Mouse (Mus musculus): ENCODE measurements around the gene Rsl1. TPM values are rescaled to one million over a fixed set of nuclear protein-coding genes. Genes with fewer than 3 reads are reported as not detected.
"Not testable (repeated sequence)": the region's sequence is repeated elsewhere in the genome, so short reads cannot be mapped to it uniquely, and the experiment has no call there.

Gene Rsl1
- 4.6 and 6.1 TPM in 2 replicates for polyA plus RNA-seq (2015; fragmentation: Nextera tagmentation; extraction: Ambion mirVana)

DNA sequence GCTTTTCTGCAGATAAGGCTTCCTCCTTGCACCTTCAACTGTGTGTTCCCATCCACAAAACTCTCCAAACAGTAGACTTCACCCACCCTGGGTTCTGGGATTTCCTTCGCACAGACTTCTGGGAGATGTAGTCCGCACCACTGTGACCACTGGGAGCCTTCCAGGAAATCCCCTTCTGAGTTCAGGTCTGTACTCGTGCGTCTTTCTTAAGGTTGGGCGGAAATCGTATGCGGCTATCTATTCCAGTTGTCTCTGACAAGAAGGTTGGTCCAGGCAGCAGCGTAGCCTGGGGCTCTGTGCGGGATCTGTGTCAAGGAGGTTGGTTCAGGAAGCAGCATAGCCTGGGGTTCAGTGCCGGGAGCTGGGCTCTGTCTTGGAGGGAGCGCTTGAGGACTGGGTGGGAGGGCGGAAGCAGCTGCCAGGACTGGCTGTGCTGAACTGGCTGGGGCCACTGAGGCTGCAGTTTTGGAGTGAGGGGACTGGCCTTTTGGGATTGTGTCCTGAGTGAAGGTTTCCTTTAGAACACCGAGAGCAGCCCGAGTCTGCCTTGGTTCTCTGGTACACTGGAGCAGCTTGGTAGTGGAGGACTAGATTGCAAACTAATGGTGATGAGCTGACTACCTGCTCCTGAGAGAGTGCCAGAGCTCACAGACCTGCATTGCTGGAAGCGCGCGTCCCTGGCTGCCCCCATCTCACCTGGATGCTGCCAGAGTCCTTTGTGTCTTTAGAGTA, at the start of gene Rsl1:
Gene Rsl1, plus strand, starts transcription at position 192 of the 732 bp plus-strand sequence.
- Histone ChIP-seq H3K36me3 (peaks cover 12% of the 10 kb centered on the region), H3K4me3 (peak within 1 kb of the TSS; percentile 62), H3K9ac (peak within 1 kb of the TSS; percentile 86), H3K4me2 (peak within 1 kb of the TSS; percentile 70), H3K27ac (replicated peaks) (peak within 1 kb of the TSS; percentile 44; the same call in 1 of the 2 replicates)
- H3K9me3 ChIP-seq; H3K4me1 ChIP-seq; H3K27me3 ChIP-seq (replicated peaks): not testable (repeated sequence)
- under 1% methylated on average over 17 of the region's 17 CpGs for whole genome bisulfite sequencing
- ATAC-seq (ENCODE audit: extremely low read depth, insufficient number of reproducible peaks, low FRiP score, low TSS enrichment): peak; percentile 79

- no peak for ATAC-seq (ENCODE audit: extremely low read depth, insufficient number of reproducible peaks, low FRiP score, low TSS enrichment)
- H3K27ac ChIP-seq (replicated peaks): no peak overlapping the region
- no peaks in the 10 kb centered on the region for H3K27me3 ChIP-seq (replicated peaks)
- no peaks in the 10 kb centered on the region for H3K36me3 ChIP-seq
- no peak overlapping the region for H3K4me3 ChIP-seq
- H3K4me1 ChIP-seq: peaks cover 7% of the 10 kb centered on the region
- 79% methylated on average over 1 of the region's 1 CpGs for WGBS
- H3K4me2 ChIP-seq: no peak overlapping the region
- H3K9me3 ChIP-seq: no peaks in the 10 kb centered on the region
- no peak overlapping the region for H3K9ac ChIP-seq
These were observed 48.5 kb upstream of the Rsl1 start for GRCm38 (mm10) chr13:67124460-67124859.

DNA sequence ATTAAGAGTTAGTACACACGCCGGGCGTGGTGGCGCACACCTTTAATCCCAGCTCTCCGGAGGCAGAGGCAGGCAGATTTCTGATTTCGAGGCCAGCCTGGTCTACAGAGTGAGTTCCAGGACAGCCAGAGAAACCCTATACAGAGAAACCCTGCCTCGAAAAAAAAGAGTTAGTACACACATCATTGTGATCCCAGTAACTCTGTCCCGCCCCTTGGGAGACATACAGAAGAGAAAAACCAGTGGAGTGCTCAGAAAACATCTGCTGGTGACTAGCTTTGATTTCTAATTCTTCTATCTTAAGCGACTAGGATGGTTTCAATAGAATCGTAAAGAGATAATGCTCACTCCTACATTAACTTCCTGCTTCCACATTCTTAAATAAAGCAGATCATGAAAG, 45.5 kb upstream of the Rsl1 start:
- H3K4me3 ChIP-seq: peak overlapping the region; percentile 68
- H3K27me3 ChIP-seq (replicated peaks); H3K9ac ChIP-seq; H3K9me3 ChIP-seq; H3K36me3 ChIP-seq; H3K27ac ChIP-seq (replicated peaks); ATAC-seq (ENCODE audit: extremely low read depth, insufficient number of reproducible peaks, low FRiP score, low TSS enrichment); H3K4me1 ChIP-seq: not testable (repeated sequence)
- 71% methylated on average over 10 of the region's 10 CpGs for WGBS
- peak overlapping the region; percentile 72 for H3K4me2 ChIP-seq

DNA sequence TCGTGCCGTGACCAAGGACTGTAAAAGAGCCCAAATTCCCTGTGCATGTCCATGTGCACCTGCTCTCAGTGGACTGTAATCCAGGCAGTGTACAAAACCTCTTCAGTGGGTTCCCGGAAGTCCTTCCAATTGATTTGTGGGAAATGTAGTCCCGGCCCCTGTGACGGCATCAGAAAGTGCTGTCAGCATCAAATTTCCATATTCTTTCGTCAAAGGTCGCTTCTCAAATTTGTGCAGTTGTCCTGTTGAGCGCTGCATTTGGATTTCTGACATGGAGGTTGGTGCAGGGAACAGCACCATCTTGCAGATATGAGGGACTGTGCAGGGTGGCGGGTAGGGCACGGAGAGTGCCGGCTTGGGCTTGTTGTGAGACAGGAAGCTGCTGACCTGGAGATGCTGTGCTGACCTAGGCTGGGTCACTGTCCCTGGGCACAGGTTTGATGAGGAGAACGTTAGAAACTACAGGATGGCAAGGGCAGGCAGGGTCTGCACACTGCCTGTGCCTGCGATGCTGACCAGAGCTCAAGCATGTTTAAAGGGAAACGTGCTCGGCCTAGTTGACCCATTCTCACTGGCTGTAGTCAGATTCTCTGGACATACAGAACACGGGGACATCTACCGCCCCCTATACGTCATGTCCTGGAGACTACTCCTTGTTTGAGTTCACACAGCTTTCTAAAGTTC, 44.8 kb upstream of the Rsl1 start:
- H3K36me3 ChIP-seq: no peaks in the 10 kb centered on the region
- 1% methylated on average over 18 of the region's 18 CpGs for WGBS
- peak overlapping the region; percentile 79 for H3K9ac ChIP-seq
- peaks cover 7% of the 10 kb centered on the region for H3K4me1 ChIP-seq
- no peaks in the 10 kb centered on the region for H3K27me3 ChIP-seq (replicated peaks)
- peak overlapping the region; percentile 68 for H3K4me3 ChIP-seq
- peak; percentile 76; the same call in 1 of the 2 replicates for ATAC-seq (ENCODE audit: extremely low read depth, insufficient number of reproducible peaks, low FRiP score, low TSS enrichment)
- H3K27ac ChIP-seq (replicated peaks): no peak overlapping the region
- peak overlapping the region; percentile 72 for H3K4me2 ChIP-seq
- H3K9me3 ChIP-seq: no peaks in the 10 kb centered on the region

DNA sequence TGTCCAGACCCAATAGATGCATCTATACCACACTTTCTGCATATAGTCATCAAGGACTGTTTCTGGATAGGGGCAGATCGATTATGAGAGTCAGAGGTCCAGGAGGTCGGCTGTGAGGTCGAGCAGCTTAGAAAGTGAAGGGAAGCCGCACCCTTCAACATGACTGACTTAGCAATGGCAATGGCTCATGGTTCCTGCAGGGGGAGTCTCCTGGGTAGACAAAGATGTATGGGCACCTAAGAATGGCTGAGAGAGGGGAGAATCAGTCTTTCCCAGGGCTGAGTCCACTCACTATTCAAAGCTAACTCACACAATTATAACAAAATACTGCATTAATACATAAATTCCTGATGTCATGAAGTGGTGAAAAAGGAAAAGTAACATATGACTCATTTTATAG, 6.9 kb upstream of the Rsl1 start:
- not testable (repeated sequence) for H3K27me3 ChIP-seq (replicated peaks); H3K9ac ChIP-seq; H3K4me3 ChIP-seq; H3K9me3 ChIP-seq; H3K4me2 ChIP-seq; H3K36me3 ChIP-seq; H3K4me1 ChIP-seq; ATAC-seq (ENCODE audit: extremely low read depth, insufficient number of reproducible peaks, low FRiP score, low TSS enrichment); H3K27ac ChIP-seq (replicated peaks)
- 37% methylated on average over 4 of the region's 4 CpGs for WGBS

GRCm38 (mm10) chr13:67173723-67174055, 707 bp downstream of the Rsl1 start:
- H3K4me3 ChIP-seq: peak overlapping the region; percentile 62
- ATAC-seq (ENCODE audit: extremely low read depth, insufficient number of reproducible peaks, low FRiP score, low TSS enrichment): no peak
- H3K27me3 ChIP-seq (replicated peaks): no peaks in the 10 kb centered on the region
- H3K4me1 ChIP-seq: peaks cover 7% of the 10 kb centered on the region; the same call in 1 of the 2 replicates
- no peaks in the 10 kb centered on the region for H3K9me3 ChIP-seq
- peak overlapping the region; percentile 70 for H3K4me2 ChIP-seq
- WGBS: 23% methylated on average over 5 of the region's 5 CpGs
- peak overlapping the region; percentile 86 for H3K9ac ChIP-seq
- no peak overlapping the region for H3K27ac ChIP-seq (replicated peaks)
- H3K36me3 ChIP-seq: peaks cover 12% of the 10 kb centered on the region

DNA sequence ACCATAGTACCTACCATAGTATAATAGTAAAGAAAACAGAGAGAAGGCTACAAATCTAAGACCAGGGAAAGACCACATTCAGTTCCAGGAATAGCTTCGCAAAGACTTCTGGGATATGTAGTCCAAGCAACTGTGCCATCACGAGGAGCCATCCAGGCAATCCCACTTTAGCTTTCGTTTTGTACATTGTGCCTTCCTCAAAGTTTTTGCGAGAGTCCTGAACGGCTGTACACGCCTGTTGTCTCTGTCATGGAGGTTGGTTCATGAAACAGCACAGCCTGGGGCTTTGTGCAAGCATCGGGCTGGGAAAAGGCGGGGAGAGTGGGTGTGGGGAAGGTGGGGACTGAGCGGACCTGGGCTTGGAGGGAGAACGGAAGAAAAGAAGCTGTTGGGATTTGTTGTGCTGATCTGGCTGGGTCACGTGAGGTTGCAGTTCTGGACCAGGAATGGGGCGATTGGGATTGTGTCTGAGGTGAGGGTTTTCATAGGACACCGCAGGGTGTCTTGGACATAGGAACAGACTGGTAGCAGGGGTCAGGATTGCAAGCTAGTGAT, 21.4 kb downstream of the Rsl1 start, which contains the start of gene Zfp455:
Gene Zfp455, plus strand, starts transcription at position 167 of the 555 bp plus-strand sequence.
- Histone ChIP-seq H3K4me1 (no peaks in the 10 kb centered on the region), H3K27me3 (replicated peaks) (no peaks in the 10 kb centered on the region), H3K27ac (replicated peaks) (no peak within 1 kb of the TSS; the same call in 1 of the 2 replicates), H3K4me2 (peak within 1 kb of the TSS; percentile 77), H3K9me3 (no peaks in the 10 kb centered on the region), H3K9ac (peak within 1 kb of the TSS; percentile 88), H3K4me3 (peak within 1 kb of the TSS; percentile 80), H3K36me3 (no peaks in the 10 kb centered on the region)
- ATAC-seq (ENCODE audit: extremely low read depth, insufficient number of reproducible peaks, low FRiP score, low TSS enrichment): peak; percentile 61; the same call in 1 of the 2 replicates
- WGBS: 4% methylated on average over 13 of the region's 13 CpGs

DNA sequence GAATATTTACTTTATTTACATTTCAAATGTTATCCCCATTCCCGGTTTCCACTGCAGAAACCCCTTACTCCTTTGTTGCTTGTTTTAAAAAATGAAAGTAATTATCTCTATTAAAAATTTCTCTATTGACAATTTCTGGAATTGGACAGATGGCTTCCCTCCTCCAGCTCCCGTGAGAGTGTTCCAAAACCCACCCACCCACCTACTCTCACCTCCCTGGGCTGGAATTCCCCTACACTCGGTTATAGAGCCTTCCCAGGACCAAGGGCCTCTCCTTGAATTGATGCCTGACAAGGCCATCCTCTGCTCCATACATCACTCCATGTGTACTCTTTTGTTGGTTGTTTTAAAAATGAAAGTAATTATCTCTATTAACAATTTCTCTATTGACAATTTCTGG, 28.7 kb downstream of the Rsl1 start:
- H3K4me2 ChIP-seq: no peak overlapping the region
- H3K9ac ChIP-seq: no peak overlapping the region
- H3K4me1 ChIP-seq: no peaks in the 10 kb centered on the region
- no peaks in the 10 kb centered on the region for H3K9me3 ChIP-seq
- WGBS: 61% methylated on average over 3 of the region's 3 CpGs
- H3K27ac ChIP-seq (replicated peaks): no peak overlapping the region
- H3K36me3 ChIP-seq: 0 out of 2 replicates have a peak, but pooled peaks cover 4% of the 10 kb centered on the region
- H3K4me3 ChIP-seq: no peak overlapping the region
- H3K27me3 ChIP-seq (replicated peaks): no peaks in the 10 kb centered on the region
- ATAC-seq (ENCODE audit: extremely low read depth, insufficient number of reproducible peaks, low FRiP score, low TSS enrichment): no peak

DNA sequence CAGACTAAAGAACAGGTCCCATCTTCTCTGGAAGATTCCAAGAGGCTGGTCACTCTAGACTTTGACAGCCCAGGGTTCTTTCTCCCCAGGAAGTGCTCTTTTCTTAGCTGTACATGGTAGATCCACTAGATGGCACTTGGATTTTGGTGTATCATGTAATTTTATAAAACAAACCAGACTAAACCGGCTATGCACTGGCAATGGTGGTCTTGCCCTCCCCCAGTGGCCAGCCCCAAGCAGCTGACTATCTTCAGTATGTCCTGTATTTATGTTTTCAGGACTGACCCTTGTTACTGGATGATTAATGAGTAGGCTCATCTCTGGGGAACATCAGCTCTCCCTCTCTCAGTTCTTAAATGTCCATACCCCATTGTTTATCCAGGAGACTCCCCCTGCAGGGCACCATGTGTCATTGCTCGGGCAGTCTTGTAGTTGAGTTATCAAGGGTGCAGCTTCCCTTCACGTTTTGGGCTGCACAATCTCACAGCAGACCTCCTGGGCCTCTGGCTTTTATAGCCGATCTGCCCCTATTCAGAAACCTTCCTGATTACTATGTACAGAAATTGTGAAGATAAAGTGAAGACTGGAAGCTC, 41.1 kb downstream of the Rsl1 start:
- Histone ChIP-seq H3K9me3 (0 out of 2 replicates have a peak, but pooled peaks cover 5% of the 10 kb centered on the region), H3K4me1 (no peaks in the 10 kb centered on the region), H3K36me3 (no peaks in the 10 kb centered on the region), H3K4me3 (no peak overlapping the region), H3K27me3 (replicated peaks) (no peaks in the 10 kb centered on the region), H3K4me2 (no peak overlapping the region), H3K27ac (replicated peaks) (no peak overlapping the region), H3K9ac (no peak overlapping the region)
- ATAC-seq (ENCODE audit: extremely low read depth, insufficient number of reproducible peaks, low FRiP score, low TSS enrichment): no peak
- 39% methylated on average over 4 of the region's 4 CpGs for WGBS

Data from heart, embryonic 13.5 days (tissue).